Mouse (Mus musculus): Measurements from ENCODE around the gene Zfyve27.

GRCm38 (mm10) chr19:42126219-42126605 is 37.5 kb upstream of the Zfyve27 start:
- TF ChIP-seq CTCF (IDR thresholded peaks at IDR 0.05; ENCODE audit: low read depth, low read length) (no peak), EP300 (IDR thresholded peaks at IDR 0.05; ENCODE audit: insufficient read depth, low read depth, low read length) (no peak)
